Mouse (Mus musculus) layer of hippocampus, postnatal 25 days (tissue): Measurements from ENCODE around the gene Plpp7. TPM values are rescaled to one million over a fixed set of nuclear protein-coding genes. Genes with fewer than 3 reads are reported as not detected.

Experiments
- DNase-seq, 2 experiments: peaks; one replicate each; pipeline ENCODE4 v3.0.0; 2022; ENCODE audit warnings: mixed read lengths in 2 of 2, low spot score in 1 of 2; ENCODE audit errors: extremely low spot score in 1 of 2
- total RNA-seq, 2 experiments: library from RNA; stranded (reverse); gene quantifications; 2 replicates each; pipeline ENCODE4 v1.2.3; 2021

Plpp7 gene
- total RNA-seq, 2 experiments from 2014 or later: 23.7 to 24.4 TPM

- no peak for DNase-seq
Measured at GRCm38 (mm10) chr2:32068811-32069607, 26.3 kb upstream of the Plpp7 start.

- DNase-seq: no peak
Measured at GRCm38 (mm10) chr2:32070747-32071146, 24.6 kb upstream of the Plpp7 start.

- no peak for DNase-seq
Measured at GRCm38 (mm10) chr2:32074404-32074803, 20.9 kb upstream of the Plpp7 start.

GRCm38 (mm10) chr2:32075368-32075767, 20.0 kb upstream of the Plpp7 start:
- no peak for DNase-seq

- DNase-seq: no peak
Measured at GRCm38 (mm10) chr2:32077744-32078143, 17.6 kb upstream of the Plpp7 start.

GRCm38 (mm10) chr2:32078522-32078921, 16.8 kb upstream of the Plpp7 start:
- no peak for DNase-seq

GRCm38 (mm10) chr2:32079191-32079725, 16.1 kb upstream of the Plpp7 start:
- DNase-seq: no peak

- DNase-seq: no peak
Measured at GRCm38 (mm10) chr2:32080681-32081080, 14.6 kb upstream of the Plpp7 start.

GRCm38 (mm10) chr2:32081296-32081929, 13.9 kb upstream of the Plpp7 start:
- DNase-seq: no peak

- no peak for DNase-seq
Measured at GRCm38 (mm10) chr2:32082229-32082628, 13.1 kb upstream of the Plpp7 start.

- DNase-seq: no peak
Measured at GRCm38 (mm10) chr2:32083159-32084011, 11.9 kb upstream of the Plpp7 start.

GRCm38 (mm10) chr2:32084111-32084871, 11.0 kb upstream of the Plpp7 start, which contains the start of gene Fam78a:
Fam78a (minus strand) TSS chr2:32084857.
- no peak for DNase-seq

- DNase-seq: no peak
Measured at GRCm38 (mm10) chr2:32084872-32085199, 10.5 kb upstream of the Plpp7 start.

- DNase-seq: no peak
Measured at GRCm38 (mm10) chr2:32085231-32085630, 10.1 kb upstream of the Plpp7 start.

- no peak for DNase-seq
Measured at GRCm38 (mm10) chr2:32087606-32088005, 7.7 kb upstream of the Plpp7 start.

GRCm38 (mm10) chr2:32088372-32088981, 6.9 kb upstream of the Plpp7 start:
- no peak for DNase-seq

GRCm38 (mm10) chr2:32089606-32090005, 5.7 kb upstream of the Plpp7 start:
- no peak for DNase-seq

GRCm38 (mm10) chr2:32090145-32090544, 5.2 kb upstream of the Plpp7 start:
- DNase-seq: no peak

- DNase-seq: no peak
Measured at GRCm38 (mm10) chr2:32091956-32092355, 3.4 kb upstream of the Plpp7 start.
